Mouse (Mus musculus) yolk sac, embryonic 10.5 days (tissue): ENCODE data around the gene Vgll4.
"Not testable (repeated sequence)": the region's sequence is repeated elsewhere in the genome, so short reads cannot be mapped to it uniquely, and the experiment has no call there.

ENCODE experiments used
- DNase-seq: peaks from one replicate; pipeline ENCODE4 v3.0.0-alpha.2; 2017; ENCODE audit warnings: low spot score

The Vgll4 gene

DNA sequence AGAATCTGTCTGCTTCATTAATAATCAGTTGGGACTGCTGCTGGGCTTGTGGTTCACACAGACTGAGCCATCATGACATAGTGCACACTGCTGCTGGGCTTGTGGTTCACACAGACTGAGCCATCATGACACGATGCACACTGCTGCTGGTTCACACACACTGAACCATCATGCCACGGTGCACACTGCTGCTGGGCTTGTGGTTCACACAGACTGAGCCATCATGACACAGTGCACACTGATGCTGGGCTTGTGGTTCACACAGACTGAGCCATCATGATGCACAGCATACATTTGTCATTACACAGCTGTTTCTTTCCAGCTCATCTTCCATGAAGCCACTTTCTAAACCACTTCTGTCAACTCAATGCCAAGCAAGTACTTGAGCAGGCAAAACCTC is 30.1 kb downstream of the Vgll4 start:
- DNase-seq, result no peak

DNA sequence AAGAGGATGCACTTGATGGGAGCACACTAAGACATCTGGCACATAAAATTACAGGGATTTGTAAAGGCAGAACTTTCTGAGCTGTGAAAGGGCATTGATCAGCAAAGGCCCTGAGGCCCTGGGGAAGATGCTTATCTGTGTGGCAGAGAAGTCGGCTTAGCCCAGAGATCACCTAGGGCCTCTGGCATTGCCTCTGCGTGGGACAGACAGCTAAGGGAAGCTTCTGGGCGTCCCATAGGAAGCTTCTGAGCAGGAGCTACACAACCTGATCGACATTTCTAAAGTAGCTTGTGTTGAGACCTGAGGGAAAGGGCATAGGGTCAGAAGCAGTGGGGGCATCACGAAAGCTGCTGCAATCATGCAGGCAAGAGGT is 32.9 kb downstream of the Vgll4 start:
- DNase-seq, result no peak

DNA sequence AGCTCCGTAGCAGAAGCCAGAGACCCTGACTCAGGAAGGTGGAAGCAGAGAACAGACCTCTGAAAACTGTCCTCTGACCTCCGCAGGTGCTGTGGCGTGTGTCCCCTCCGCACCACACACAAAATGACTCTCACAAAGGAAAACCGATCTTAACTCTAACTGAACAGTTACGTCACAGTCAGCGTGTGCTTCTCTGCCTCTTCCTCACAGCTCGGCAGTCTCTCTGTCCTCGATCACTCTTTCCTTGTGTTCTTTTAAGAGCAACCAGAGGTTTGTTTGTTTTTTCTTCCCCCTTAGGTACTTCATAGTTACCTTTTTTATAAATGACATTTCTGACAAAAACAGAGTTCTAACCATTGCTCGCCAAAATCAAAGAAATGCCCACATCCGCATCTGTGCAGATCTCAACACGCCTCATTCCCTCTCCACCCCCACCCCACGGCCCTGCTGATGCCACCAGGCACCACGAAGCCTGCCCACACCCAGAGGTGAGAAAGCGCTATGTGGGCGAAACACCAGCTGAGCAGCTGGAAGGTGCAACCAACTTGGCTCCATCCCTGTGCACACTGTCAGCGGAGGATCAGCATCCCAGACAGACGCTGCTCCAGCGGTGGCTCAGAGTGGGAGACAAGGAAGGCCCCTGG is 33.4 kb downstream of the Vgll4 start:
- DNase-seq, result no peak

DNA sequence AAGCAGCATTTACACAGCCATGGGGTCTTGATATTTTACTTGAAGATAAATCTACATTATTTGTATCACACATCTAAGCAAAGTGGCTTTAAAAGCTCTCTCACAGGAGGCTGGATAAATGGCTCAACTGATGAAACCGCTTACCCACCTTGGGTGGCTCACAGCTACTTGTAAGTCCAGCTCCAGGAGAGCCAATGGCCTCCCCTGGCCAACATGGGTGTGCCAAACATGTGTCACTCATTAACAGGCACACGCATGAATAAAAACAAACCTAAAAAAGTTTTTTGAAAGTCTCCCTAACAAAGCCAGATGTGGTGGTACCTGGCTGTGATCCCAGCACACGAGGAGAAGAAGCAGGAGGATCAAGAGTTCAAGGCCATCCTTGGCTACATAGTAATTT is 34.4 kb downstream of the Vgll4 start:
- no peak for DNase-seq

DNA sequence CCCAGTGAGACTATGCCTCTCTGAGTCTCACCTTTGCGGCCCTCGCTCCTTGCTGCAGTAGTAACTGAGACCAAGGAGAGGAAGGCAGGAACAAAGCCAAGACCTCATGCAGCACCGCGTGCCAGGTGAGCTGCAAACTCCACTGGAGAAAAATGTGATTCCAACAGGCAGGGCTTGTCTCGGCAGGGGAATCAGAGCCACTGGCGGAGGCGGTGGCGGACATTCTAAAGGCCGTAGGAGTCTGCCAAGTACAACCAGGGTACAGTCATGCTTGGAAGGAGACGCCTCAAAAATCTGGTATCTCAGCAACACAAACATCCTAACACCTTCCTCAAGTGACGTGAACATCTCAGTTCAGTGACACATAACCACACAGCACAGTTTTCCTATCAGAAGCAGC is 35.7 kb downstream of the Vgll4 start:
- no peak for DNase-seq

DNA sequence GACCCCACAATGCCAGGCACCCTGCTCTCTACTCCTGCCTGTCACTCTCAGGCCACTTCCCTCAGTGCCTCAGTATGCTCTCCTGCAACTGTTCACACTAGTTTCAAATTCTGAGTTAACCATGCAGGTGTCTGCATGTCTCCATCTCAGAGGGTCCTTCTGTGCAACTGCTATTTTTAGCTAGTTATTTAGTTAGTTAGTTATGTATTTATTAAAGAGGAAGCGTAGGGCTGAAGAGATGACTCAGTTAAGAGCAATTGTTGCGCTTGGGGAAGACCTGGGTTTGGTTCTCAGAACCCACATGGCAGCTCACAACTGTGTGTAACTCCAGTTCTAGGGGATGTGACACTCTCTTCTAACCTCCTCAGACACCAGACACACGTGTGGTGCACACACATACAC is 36.8 kb downstream of the Vgll4 start:
- DNase-seq, result no peak

DNA sequence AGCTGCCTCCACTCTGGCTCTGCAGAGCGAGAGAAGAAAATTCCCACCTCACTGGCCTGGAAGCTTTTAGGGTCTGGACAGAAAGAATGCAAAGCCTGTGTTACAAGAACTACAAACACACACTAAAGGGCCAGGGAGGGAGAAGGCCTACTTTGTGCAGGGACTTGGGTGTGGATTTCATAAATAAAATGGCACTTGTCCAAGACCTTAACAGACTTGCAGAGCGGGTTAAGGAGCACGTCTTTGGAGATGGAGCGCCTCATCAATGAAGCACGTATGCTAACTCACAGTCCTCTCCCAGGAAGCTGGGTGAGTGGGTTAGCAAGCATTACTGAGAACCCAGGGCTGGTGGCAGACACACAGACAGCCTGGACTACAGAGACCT is 37.7 kb downstream of the Vgll4 start:
- DNase-seq, result no peak

DNA sequence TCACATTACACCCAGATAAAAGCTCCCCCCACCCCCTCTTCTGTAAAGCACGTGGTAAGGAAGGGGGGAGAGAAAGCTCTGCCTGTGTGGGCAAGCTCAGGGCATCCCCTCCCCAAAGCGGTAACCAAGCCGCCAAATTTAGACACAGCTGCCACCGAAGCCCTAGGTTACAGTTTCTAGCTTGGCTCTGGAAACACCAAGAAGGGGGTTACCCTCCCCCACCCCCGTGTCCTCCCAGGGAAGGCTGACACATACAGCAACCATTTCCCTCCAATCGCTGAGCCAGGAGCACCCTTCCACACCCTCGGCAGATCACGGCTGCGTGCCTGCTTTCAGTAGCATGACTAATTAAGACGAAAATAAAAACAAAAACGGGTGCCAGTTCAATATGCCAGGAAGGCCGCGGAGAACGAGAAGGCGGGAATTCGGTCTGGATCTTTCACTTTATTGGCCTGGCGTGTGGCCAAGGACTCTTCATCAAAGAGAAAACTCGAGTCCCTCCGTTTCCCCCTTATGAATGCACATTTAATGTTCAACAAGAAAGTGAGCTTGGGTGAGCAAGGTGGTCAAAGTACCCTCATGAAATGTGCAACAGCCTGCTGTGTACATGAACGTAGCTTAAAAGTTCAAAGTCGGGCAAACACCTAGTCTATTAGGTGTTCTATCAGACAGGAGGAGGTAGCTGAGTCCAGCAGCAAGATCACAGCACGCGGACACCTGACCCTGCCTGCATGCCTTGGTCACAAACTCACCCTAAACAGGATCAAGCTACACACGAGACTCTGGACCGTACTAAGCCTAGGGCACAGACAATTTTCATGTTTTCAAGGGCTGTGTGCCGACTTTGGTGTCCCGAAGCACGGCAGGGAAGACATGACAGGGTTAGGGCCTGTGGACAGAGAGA is 38.3 kb downstream of the Vgll4 start:
- no peak for DNase-seq

DNA sequence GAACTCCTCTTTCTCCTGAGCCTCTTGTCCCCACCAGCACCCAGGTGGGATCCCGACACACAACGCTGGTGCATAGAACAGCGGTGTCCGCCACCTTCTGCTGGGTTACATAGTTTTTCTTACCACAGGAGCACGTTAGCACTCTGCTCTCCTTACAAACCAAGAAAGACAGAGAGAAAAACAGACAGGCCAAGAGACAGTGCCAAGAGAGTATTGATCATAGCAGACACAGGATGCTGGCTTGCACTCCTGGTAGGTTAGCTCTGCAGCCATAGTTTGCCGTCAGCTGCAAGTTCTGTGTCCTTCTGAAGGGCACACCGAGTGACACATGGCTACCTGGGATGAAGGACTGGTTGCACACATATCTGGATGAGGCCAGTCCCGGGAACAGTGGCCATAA is 39.1 kb downstream of the Vgll4 start:
- DNase-seq, result no peak

DNA sequence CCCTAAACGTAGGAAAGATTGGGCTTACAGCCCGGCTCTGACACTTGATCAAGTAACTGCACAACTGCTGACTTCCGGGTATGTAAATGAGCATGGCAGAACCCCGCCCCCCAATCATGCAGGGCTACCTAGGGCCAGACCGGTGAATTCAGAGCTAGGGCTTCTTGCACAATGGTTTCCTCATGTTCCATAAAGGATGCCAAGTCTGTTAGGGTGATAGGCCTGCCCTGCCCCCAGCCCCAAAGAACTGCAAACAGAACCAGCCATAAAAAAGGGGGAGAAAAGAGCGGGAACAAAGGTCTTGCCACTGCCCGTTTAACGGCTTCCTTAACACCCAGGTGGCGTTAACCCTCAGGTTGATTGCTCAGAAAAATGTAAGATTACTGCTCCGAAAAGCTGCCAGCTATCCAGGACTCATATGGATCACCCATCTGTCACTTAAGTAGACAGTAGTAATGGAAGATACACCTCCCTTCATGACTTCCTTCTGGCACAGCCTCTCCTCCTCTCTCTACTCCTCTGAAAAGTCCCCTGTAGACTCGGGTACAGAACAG is 39.7 kb downstream of the Vgll4 start:
- no peak for DNase-seq

DNA sequence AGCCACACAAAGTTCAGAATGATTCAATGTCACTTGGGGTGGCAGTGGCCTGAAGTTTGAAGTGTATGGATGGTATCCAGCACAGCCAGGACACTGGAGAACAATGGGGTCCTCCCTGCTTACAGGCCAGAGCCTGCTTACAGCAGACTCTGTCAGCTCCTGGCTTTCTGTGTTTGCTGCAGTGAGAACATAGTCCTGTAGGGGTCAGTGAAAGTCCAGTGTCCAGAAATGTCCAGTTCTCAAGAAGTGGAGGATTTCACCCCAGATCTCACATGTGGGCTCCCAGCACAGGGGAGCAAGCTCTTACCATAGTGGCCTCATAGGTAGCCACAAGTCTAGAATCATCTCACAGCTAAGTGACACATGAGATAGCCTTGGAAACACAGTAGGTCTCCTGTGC is 40.4 kb downstream of the Vgll4 start:
- no peak for DNase-seq

DNA sequence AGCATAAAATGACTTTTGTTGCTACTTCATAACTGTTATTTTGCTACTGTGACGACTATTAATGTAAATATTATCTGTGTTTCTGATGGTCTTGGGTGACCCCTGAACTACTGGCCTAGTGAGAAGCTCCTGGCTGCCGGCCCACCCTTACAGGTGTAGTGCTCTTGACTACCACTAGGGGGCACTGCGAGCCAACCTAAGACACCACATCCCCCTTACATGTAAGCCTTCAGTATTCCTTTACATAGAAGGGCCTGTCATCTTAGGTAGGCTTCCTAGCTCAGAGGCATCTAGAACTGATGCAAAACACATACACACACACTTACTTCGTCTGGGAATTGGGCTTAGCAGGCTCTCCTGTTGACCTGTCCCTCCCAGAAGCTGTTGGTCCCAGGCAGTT is 41.3 kb downstream of the Vgll4 start:
- peak; percentile 71 for DNase-seq

DNA sequence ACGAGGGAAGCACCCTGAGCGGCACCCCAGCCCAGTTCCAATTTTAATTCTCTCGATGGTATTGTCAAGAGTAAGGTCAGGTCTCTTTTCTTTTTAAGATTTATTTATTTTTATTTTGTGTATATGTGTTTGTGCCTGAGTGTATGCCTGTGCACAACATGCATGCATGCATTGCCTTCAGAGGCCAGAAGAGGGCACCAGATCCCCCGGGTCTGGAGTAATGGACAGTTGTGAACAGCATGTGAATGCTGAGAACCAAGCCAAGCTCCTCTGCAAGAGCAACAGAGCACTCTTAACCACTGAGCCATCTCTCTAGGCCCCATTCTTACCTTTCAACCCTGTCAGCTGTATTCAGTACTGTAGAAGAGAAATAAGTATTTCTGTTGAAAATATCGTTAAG is 42.4 kb downstream of the Vgll4 start:
- DNase-seq, result no peak

DNA sequence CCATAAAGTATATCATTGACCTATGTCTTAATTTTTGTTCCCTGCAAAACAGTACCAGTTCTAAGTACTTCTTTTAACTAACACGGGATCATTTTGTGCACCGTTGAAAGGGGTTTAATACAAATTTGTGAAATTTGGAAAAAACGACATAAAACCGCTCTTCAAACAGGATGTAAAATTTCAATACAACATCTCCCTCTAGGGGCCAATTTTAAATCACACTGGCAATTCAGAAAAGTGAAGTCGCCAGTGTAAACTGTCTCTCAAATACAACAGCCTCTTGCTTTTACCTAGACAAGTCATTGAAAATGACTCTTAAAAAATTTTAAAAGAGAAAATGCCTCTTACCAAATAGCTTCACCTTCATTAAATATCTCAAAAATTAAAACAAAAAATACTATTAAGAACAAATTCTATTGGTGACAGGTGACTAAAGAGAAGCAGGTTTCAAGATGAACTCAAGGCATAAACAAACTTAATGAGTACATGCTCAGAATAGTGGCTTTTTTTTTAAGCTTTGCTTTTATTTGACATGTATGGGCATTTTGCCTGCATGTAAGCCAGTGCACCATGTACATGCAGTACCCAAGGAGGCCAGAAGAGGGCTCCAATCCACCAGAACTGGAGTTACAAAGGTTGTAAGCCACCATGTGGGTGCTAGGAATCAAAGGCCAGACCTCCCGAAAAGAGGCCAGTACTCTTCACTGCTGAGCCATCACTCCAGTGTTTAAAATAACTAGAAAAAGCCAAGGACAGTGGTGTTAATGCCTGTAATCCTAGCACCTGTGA is 43.2 kb downstream of the Vgll4 start:
- no peak for DNase-seq

DNA sequence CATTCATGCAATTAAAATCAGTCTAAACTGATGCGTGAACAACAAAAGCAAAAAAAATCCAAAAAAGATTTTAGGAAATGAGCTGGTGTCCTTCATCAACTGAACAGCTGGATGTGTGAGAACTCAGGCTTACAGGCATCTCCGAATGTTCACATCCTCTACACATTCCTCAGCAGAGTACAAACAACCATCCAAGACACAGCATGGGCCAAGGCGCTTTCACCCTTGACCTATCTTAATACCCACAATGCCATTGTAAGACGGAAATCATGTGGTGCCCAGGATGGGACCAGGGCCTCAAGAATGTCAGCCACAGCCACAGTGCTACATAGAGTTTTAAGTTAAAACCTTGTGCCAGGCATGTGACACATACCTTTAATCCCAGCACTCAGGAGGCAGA is 44.6 kb downstream of the Vgll4 start:
- DNase-seq, result no peak

DNA sequence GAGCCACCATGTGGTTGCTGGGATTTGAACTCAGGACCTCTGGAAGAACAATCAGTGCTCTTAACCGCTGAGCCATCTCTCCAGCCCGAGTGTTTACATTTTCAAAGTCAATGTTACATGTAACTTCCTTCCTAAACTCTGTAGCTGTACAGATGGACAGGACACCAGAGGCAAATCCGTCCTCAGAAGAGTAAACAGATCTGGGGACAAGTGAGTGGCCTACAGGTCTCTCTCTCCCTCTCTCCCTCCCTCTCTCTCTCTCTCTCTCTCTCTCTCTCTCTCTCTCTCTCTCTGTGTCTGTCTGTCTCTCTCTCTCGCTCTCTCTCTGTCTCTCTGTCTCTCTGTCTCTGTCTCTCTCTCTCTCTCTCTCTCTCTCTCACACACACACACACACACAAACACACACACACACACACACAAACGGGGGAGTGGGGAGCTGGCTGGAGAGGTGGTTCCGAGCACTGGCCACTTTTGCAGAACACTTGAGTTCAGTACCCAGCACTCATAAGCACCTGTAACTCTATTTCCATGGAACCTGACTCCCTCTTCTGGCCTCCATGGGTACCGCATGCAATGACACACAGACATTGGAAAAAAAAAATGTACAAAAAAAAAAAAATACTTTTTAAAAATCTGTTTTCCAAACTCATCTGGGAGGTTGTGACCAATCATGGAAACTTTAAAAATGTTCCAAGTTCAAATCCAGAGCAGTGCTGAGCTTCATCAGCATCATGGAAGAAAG is 47.3 kb downstream of the Vgll4 start:
- not testable (repeated sequence) for DNase-seq

DNA sequence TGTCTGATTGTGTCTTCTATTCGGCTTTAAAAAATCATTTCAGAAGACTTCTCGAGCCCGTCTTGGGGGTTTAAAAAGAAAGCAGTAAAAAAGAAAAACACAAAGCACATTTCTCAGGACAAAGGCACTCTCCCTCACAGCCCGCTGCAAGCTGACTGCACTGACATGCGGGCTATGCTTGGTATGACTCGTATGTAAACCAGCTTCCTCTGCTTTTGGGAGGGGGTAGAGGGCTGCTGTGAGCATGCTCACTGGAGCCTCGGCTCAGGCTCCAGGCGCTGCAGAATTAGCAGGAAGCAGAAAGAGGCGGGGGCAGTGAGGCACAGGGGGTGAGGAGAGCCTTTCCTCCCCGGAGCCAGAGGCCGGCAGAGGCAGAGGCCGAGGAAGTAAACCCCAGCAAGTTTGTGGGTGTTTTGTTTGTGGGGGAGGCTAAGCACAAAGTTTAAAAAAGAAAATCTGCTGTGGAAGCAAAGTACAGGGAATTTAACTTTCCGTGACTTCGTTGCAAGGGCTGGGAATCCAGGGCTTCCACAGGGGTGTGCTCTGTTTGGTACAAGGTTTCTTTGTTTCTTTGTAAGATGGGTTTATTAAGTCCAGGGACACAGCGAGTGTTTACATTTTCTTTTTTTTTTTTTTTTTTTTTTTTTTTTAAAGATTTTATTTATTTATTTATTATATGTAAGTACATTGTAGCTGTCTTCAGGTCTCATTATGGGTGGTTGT is 48.0 kb downstream of the Vgll4 start:
- peak; percentile 86 for DNase-seq

DNA sequence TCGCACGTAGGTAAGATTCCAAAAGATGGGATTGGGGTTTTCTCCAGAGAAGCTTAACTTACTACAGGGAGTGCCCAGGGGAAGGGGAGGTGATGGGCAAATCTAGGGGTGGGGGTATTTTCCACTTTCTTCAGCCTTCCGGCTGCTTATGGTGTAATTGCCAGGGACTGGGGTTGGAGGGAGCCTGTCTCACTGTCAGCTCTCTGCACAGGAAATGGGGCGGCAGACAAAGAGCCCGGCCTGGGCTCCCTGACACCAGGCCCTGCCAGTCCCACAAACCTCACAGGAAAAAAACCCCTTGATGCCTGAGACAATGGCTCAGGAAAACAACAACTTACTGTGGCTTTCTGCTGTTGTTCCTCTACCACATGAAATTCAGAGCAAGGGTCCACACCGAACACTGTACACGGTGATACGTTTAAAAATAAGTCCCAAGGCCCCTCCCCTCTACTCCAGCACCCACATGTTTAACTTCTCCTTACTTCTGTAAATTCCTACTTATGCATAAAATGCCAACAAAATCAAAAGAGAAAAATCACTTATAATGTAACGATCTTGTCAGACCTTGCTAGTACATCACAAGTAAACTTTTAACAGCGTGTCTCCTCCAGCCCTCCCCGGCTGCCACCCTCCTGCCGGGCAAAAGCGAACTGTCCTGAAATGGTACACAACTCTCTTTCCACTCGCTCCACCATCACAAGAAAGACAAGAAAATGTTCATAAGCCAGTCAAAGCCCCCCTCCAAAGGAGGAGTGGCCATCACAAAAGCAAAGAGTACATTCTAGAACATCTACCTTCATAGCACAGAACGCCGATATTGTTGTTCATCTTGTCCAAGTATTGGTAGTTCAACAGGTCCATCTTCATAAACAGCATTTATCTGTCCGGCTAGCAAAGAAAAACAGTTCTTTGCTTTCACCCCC is 49.0 kb downstream of the Vgll4 start:
- DNase-seq, result peak; percentile 61

DNA sequence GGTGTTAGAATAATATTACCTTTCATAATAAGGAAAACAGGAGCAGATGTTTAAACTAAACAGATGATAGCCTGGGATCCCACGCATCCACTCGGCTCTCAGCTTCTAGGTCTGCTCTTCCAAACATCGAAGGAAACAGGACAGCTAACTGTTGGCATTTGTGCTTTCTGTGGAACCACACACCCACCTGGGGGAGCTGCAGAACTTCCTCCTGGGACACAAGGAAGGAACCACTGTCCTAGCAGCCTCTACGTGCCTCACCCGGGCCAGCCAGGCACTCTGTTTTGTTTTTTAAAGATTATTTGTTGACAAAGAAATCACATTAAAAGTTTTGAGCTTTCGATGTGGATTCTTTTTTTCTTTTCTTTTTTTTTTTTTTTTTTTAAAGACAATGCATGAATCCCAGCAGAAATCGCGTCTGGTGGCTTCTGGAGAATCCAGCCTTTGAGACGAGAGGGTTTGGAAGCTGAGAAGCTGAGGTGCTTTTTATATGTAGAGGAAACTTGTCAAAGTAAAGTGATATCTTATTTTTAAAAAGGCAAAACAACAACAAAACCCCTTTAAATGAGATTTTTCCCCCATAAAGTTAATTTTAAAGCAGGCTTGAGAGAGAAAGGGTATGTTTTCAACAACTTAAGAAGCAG is 50.0 kb downstream of the Vgll4 start:
- DNase-seq, result no peak

DNA sequence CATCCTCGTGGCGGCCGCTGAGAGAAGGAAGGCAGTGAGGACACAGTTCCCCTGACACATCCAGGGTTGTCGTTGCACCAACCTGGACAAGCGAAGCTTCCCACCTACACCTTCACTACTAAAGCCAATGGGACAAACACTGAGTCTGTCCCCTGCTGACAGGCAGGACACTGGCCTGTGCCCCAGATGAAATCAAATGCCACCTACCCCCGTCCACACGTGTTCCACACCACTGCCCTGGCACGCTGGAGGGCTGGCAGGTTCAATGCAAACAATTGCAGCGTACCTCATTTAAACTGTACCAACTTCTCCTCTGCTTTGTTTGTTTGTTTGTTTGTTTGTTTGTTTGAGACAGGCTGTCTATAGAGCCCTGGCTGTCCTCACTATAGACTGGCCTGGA is 50.8 kb downstream of the Vgll4 start:
- no peak for DNase-seq
